Mouse (Mus musculus): ENCODE measurements around the gene Gm11214.

DNA sequence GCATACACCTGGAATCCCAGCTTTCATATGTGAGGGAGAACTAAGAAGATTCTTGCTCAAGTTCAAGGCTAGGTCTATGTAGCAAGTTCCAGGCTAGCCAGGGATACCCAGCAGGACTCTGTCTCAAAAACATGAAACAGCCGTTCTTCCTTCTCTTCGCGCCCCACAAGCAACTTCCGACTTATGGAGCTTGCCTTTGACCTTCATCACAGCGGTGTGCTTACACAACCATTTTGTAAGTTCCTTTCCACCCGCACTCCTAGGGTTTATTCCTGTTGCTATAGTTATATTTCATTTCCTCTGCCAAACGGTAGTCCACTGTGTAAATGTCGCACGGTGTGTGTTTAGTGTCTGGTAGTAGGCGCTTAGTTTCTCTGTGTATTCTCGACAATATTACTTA is 19.9 kb upstream of the Gm11214 start:
- TF ChIP-seq CTCF (IDR thresholded peaks at IDR 0.05; ENCODE audit: low read depth), result no peak
- TF ChIP-seq EP300 (IDR thresholded peaks at IDR 0.05; ENCODE audit: low read depth), result no peak
